Mouse (Mus musculus): ENCODE results near the gene Cfap298.

Cfap298 gene

DNA sequence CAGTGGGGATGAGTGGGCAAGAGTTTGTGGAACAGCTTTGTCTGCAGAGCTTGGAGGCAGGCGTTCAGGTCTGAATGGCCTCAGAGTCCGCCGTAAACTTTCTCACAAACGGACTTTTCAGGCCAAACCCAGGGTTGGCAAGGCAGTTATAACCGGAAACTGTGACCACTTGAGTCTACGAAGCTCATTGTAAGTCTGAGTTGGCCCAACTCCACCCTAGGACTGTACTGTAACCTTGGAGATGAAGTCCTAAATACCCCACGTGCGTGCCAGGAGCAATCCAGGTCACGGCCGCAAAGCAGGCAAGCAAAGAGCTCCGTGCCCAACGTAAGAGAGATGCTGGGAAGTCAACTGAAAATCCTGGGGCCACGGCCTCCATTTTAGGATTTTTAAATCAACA is 23.1 kb downstream of the Cfap298 start:
- DNase-seq (ENCODE audit: extremely low spot score), result no peak

DNA sequence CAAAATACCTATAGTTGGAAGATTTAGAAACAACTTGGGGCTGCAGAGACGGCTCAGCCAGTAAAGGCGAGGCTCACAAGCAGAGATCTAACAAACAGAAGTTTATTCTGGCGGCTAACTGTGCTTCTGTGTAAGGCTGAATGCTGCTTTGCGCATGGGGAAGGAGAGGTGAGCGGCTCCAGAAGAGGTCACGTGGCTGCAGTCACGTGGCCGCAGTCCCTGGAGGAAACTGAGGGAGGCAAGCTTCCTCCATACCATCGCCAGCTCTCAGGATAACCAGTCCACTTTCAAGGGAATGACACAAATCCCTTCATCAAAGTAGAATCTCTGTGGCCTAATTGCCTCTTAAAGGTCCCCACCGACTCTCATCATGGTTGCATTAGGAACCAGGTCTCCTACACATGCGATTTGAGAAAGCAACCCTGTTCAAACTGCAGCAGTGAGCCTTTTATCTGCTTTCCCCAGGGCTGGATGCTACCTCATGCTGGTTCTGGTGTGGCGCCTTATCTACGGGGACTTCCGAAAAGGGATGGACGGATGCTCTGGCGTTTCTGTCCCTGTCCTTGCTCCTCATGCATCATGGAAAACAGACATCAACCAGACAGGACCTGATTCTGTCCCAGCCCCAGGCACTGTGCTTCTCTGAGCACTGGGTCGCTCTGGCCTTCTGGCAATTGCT is 23.9 kb downstream of the Cfap298 start:
- no peak for DNase-seq (ENCODE audit: extremely low spot score)

DNA sequence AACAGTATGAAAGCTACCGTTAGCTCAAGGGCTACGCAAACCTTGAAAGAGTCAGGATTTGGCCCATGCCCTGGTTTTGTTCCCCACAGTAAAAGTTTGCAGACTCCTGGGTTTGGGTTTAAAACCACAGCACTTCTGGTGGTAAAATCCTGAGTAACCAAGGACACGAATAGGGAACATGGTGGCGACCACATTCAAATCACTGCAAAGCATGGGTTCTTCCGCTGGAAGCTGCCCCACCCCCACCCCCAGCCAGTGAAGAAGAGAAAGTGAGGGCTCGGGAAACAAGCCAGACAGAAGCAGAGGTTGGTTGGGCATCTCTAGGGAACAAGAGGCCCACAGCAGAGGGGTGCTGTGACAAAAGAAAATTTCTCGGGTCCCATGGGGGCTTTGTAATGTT is 27.7 kb downstream of the Cfap298 start:
- DNase-seq (ENCODE audit: extremely low spot score), result no peak

DNA sequence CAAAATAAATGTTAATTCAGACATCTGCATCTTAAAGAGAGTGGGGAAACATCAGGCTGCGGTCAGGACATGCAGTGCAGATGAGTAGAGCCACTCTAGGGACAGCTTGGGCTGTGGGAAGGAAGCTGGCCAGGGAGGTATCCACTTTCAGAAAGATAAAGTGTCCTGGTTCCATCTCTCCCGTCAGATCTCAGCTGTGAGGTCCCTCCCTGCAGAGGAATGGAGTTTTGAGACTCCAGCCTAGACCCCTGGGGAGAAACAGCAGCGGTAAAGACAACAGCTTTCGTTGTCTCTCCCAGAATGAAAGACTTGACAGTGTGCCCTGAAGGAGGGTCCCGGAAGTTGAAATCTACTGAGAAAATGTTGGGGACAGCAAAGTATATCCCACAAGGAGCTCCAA is 31.6 kb downstream of the Cfap298 start:
- no peak for DNase-seq (ENCODE audit: extremely low spot score)

DNA sequence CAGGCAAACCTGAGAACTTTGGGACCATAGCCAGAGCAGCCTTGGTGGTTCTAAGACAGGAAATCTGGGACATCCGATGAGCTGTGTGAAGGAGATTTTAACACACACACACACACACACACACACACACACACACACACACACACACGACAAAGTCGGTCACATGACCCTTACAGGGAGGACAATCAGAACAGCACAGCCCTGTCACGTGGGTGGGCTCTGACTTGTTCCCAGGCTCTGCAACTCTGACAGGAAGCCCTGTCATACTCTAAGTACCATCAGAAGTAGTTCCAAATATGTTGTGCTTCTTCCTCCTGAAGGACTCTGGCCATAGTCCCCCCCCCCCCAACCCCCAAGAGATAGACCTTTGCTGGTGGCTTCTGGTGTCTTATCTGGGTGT is 33.5 kb downstream of the Cfap298 start:
- no peak for DNase-seq (ENCODE audit: extremely low spot score)

DNA sequence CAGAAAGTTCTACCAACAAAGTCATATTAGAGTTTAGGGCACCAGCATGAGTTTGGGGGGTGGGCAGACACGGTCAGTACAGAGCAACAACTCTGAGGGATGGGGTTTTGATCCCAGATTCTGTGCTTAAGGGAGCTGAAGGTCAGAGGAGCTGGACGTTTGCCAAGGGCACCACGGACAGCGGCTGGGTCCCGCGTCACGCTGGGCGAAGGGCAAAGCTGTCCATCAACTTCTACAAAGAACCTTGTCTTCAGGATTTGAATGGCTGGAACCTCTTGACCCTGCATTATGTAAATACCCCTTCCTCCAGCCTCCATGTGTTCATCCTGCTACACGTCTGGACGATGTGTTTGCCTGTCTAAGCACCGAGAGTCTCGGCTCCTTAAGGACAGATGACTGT is 35.4 kb downstream of the Cfap298 start:
- DNase-seq (ENCODE audit: extremely low spot score), result no peak

DNA sequence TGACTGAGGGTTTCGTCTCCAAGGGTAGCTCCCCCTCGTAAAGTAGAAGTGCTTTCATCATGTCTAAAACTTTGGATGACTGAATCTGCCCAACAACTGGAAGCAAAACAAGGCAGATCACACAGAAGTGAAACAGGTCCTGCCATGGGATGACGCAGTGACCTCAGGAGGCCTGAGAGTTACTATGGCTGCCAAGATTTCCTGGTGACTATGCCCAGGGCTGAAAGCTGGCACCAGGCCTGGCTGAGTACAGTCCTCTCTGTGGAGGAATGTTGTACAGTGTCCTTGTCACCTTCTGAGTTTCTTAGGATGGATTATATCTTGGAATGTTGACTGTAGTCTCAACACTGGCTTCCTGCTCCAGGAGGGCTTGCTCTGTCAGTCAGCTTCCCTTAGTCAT is 37.3 kb downstream of the Cfap298 start:
- DNase-seq (ENCODE audit: extremely low spot score), result no peak

DNA sequence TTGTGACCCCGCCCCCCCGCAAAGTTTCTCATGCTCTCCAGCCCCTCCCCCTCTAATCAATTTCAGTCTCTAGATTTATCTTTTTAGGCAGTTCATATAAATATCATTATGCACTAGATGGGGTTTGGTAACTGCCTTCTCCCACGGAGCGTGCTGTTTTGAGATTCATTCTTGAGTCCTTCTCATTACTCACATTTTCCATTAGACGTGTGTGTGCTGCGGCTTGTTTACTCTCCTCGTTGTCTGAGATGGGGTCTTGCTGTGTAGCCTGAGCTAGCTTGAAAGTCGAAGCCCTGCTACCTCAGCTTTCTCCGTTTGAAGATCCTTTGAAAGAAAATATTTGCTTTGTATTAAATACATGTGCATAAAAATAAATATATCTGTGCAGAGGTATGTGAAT is 41.1 kb downstream of the Cfap298 start:
- no peak for DNase-seq (ENCODE audit: extremely low spot score)

DNA sequence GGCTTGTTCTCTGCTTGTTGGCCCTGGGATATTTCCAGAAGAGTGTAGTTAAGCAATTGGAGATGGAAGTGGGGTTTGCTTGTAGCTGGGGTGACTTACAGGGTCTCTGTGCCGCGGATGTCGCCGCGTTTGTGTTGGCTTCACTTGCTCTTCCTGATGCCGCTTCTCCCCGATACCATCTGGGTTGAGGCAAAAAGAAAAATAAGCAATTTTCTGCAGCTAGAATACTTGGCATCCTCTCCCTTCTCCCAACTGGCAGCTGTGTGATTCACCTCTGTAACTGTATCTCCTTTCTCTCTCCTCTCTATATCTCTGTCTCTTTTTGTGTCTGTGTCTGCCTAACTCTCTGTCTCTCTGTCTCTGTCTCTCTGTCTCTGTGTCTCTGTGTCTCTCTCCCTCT is 41.9 kb downstream of the Cfap298 start:
- no peak for DNase-seq (ENCODE audit: extremely low spot score)

DNA sequence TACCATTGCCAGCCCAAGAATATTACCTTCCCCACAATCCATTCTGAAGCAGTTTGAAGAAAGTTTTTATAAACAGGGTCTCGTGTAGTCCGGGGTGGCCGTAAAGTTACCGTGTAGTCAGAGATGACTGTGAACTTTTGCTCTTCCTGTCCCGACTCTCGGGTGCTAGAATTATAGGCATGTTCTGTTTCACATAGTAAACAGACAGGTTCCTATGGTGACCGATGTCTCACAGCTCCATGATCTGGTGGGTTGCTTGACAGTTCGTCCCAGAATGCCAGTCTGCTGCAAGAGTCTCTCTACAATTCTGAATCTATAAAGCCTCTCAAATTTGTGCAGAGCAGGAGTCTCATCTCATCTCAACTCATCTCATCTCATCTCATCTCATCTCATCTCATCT is 42.8 kb downstream of the Cfap298 start:
- DNase-seq (ENCODE audit: extremely low spot score), result no peak

DNA sequence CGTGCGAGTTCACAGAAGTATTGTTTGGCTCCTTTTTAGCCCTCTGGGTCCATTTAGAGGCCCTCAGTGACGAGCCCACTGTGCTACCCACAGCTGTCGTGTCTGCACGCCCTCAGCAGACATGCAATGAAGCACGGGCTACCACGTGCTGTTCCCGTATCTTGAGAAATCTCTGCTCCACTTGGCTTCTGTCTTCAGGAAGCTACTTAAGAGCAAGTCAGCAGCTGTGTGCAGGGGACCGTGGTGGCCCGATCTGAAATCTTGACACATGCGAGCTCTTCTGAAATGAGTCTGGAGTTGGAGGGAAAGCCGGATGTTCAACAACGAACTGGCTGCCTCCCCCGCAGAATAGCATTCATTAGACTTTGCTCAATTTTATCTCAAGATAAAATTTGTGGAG is 43.3 kb downstream of the Cfap298 start:
- DNase-seq (ENCODE audit: extremely low spot score), result no peak

DNA sequence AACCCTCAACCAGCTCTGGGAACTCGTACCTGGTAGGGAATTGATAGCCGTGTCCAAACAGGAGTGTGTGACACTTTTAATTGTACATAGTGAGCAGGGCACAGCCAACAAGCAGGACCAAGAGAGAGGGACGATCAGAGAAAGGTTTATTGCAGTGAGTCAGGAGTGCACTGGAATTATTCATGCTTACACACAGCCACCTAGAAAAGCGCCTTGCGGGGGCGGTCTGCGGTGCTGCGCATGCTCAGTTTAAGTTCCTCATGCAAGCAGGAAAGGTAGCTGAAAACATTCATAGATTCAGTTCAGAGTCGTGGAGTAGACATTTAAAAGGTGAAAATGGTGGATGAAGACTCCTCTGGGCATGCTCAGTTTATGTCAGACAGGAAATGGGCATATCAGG is 44.2 kb downstream of the Cfap298 start:
- DNase-seq (ENCODE audit: extremely low spot score), result no peak

DNA sequence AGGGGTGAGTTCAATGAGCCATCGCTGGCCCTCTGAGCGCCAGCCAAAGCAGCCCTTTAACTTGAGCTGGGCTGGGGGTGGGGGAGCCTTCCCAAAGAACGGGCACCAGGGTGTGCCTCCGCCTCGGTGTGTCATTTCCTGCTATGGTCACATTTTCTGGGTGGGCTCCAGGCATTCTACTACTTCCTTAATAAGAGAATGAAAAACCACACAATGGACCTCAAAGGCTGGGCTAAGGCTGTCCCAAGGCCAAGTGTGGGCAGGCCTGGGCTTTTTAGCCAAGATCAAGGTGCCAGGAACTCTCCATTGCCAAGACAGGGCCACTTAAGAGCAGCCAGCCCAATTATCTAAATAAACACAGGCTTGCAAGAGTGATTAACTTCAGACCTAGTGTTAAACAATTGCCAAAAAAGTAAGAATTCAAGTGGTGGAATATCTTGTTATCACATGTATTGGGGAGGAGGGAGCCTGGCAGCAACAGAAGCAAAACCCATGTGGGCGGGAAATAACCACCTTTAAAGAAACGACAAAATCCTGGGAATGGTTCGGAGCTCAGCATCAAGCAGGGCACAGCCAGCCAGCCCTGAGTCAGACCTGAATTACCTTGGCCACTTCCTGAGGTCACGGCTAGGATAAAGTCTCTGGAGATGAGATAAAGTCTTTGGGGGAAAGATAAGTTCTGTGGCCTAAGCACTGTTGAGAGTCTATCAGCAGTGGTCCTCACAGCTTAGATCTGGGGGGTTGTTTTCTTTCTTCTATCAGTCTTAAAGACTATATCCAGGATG is 48.9 kb downstream of the Cfap298 start:
- no peak for DNase-seq (ENCODE audit: extremely low spot score)

DNA sequence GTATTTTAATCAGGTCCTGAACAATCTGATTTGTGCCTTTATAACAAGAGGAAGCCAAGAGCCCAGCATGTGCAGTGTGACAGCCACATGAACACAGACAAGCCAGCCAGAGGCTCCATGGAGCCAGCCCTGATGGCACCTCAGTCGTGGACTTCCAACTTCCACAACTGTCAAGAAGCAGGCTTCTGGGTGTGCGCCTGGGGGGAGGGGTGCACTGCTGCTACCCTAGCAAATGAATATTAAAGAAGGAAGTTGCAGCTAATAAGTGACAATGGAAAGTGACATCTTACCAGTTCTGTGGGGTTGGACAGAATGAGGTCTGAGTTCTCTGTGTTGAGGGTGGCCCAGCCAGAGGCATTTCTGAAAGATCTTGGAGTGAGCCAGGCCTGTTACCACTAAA is 49.6 kb downstream of the Cfap298 start:
- no peak for DNase-seq (ENCODE audit: extremely low spot score)

DNA sequence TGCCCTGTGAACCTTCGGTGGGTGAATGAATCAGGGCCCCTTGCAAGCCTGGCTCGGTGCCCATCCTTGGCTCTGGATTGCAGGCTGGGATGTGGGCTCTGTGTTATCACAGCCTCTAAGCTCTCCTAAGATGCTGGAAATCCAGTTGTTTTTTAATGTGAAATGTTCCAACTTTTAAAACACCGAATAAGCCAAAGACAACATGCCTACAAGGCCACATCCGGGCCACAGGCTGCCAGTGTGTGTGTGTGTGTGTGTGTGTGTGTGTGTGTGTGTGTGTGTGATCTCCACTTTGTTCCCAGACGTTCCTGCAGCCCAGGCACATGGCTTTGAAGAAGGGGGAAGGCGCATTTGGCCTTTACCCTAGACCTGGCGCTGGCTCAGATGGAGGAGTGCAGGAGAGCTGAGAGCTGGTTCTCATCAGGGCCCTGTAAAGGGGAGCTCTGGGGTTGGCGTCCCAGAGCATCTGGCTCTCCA is 52.4 kb downstream of the Cfap298 start:
- DNase-seq (ENCODE audit: extremely low spot score), result no peak

DNA sequence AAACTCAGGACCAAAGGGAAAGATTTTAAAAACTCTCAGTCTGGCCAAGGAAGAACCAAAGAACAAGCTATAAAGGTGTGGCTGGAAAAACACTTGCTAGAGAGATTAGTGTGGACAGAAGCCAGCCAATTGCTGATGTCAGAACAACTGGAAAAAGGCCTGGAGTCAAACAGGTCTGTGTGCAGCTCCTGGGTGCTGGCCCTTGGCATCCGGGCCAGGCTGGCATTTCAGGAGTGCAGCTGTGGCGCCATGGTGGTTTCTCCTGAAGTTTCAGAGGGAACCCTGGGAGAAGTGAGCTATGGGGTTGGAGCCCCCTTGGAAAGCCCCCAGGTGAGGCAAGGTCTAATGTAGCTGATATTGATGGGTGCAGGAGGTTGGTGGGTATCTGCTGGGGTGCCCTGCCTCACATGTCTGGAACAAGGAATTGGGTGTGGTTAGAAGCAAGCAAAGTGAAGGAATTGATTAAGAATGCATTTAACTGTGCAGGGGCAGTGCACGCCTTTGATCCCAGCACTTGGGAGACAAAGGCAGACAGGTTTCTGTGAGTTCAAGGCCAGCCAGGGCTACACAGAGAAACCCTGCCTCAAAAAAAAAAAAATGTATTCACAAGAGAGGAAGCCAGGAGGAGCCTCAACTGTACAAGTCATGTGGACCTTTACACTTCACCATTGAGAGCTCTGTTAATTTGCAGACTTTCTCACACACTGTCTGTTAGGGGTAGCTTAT is 56.6 kb downstream of the Cfap298 start:
- no peak for DNase-seq (ENCODE audit: extremely low spot score)

Measured in embryo, embryonic 9.5 days (tissue).